Mouse (Mus musculus) stomach, postnatal 0 days (tissue): ENCODE data around the gene Mast4. TPM values are rescaled to one million over a fixed set of nuclear protein-coding genes. Genes with fewer than 3 reads are reported as not detected.

Experiments used
- ATAC-seq: fragments of 200-750 bp; cut with Nextera tagmentation; 2 replicates; pipeline ENCODE4 v1.8.0; 2017; ENCODE audit not compliant: low FRiP score, low TSS enrichment
- DNase-seq: peaks from one replicate; pipeline ENCODE4 v3.0.0-alpha.2; 2016; ENCODE audit warnings: low spot score
- H3K27ac ChIP-seq: fragments of 300-500 bp; sonication (generic); replicated peaks from 2 replicates; pipeline ENCODE4 v1.5.1; 2014; ENCODE audit warnings: mild to moderate bottlenecking, control low read depth
- H3K27me3 ChIP-seq: fragments of 300-500 bp; sonication (generic); 2 replicates; pipeline ENCODE4 v1.6.1; 2014; ENCODE audit warnings: low read length; ENCODE audit not compliant: control insufficient read depth, insufficient read depth
- H3K36me3 ChIP-seq: fragments of 300-500 bp; sonication (generic); 2 replicates; pipeline ENCODE4 v1.6.1; 2014; ENCODE audit warnings: low read length, mixed read lengths; ENCODE audit not compliant: control insufficient read depth, insufficient read depth
- H3K4me1 ChIP-seq: fragments of 300-500 bp; sonication (generic); replicated peaks from 2 replicates; pipeline ENCODE4 v1.6.1; 2014; ENCODE audit warnings: antibody characterized with exemption; ENCODE audit not compliant: control insufficient read depth, insufficient read depth
- H3K4me2 ChIP-seq: fragments of 300-500 bp; sonication (generic); replicated peaks from 2 replicates; pipeline ENCODE4 v1.6.1; 2014; ENCODE audit warnings: low read depth, mild to moderate bottlenecking, control low read depth, moderate library complexity
- H3K4me3 ChIP-seq: fragments of 300-500 bp; sonication (generic); 2 replicates; pipeline ENCODE4 v1.5.1; 2014; ENCODE audit warnings: low read depth, low read length, control low read depth
- H3K9ac ChIP-seq: fragments of 300-500 bp; sonication (generic); 2 replicates; pipeline ENCODE4 v1.6.1; 2014; ENCODE audit warnings: mild to moderate bottlenecking, low read length, control low read depth, mixed read lengths
- H3K9me3 ChIP-seq: fragments of 300-500 bp; sonication (generic); 2 replicates; pipeline ENCODE4 v1.6.1; 2016; ENCODE audit warnings: low read length; ENCODE audit not compliant: control insufficient read depth
- CTCF ChIP-seq: IDR thresholded peaks from 2 replicates; pipeline ENCODE4 v1.5.1; 2016; ENCODE audit warnings: antibody characterized with exemption, low read depth, mild to moderate bottlenecking, moderate library complexity
- EP300 ChIP-seq: optimal IDR thresholded peaks from 2 replicates; pipeline ENCODE3; 2016; ENCODE audit warnings: antibody characterized with exemption
- WGBS: fragments of 180-500 bp; shearing (Covaris S2); extraction: QIAGEN DNeasy Blood & Tissue Kit; methylation state at CpG from one replicate; pipeline ENCODE4 v1.1.7; 2014; 5-methylcytosine and 5-hydroxymethylcytosine counted together
- polyA plus RNA-seq: library from polyadenylated mRNA; unstranded; fragments of >200 nt; fragmentation: Nextera tagmentation; extraction: Ambion mirVana; gene quantifications from 2 replicates; pipeline ENCODE4 v1.2.1, GENCODE M21; 2015

Mast4 gene
- polyA plus RNA-seq, 1 experiment from 2014 or later: 18.2 TPM

- Histone ChIP-seq H3K4me1 (no peaks in the 10 kb centered on the region), H3K9me3 (no peaks in the 10 kb centered on the region), H3K9ac (no peak overlapping the region), H3K36me3 (no peaks in the 10 kb centered on the region), H3K4me3 (no peak overlapping the region), H3K27ac (no peak overlapping the region), H3K4me2 (no peak overlapping the region), H3K27me3 (no peaks in the 10 kb centered on the region)
- 52% methylated on average over 7 of the region's 7 CpGs for WGBS
- DNase-seq: no peak
- ATAC-seq: no peak
- TF ChIP-seq EP300 (no peak), CTCF (no peak)
Observed at GRCm38 (mm10) chr13:103000891-103001290, 333.4 kb downstream of the Mast4 start.

- TF ChIP-seq EP300 (no peak), CTCF (no peak)
- H3K4me1 ChIP-seq: no peaks in the 10 kb centered on the region
- no peak overlapping the region for H3K4me2 ChIP-seq
- no peaks in the 10 kb centered on the region for H3K9me3 ChIP-seq
- ATAC-seq: no peak
- no peaks in the 10 kb centered on the region for H3K36me3 ChIP-seq
- no peak for DNase-seq
- WGBS: 81% methylated on average over 11 of the region's 11 CpGs
- no peaks in the 10 kb centered on the region for H3K27me3 ChIP-seq
- no peak overlapping the region for H3K4me3 ChIP-seq
- H3K9ac ChIP-seq: no peak overlapping the region
- no peak overlapping the region for H3K27ac ChIP-seq
Observed at GRCm38 (mm10) chr13:102994098-102994497, 340.2 kb downstream of the Mast4 start.

- no peak overlapping the region for H3K4me3 ChIP-seq
- no peaks in the 10 kb centered on the region for H3K36me3 ChIP-seq
- ATAC-seq (no peak), DNase-seq (no peak)
- whole genome bisulfite sequencing: 91% methylated on average over 7 of the region's 7 CpGs
- no peak overlapping the region for H3K4me2 ChIP-seq
- H3K4me1 ChIP-seq: no peaks in the 10 kb centered on the region
- no peaks in the 10 kb centered on the region for H3K9me3 ChIP-seq
- H3K27me3 ChIP-seq: no peaks in the 10 kb centered on the region
- no peak overlapping the region for H3K27ac ChIP-seq
- no peak overlapping the region for H3K9ac ChIP-seq
- no peak for TF ChIP-seq CTCF
- no peak for TF ChIP-seq EP300
Observed at GRCm38 (mm10) chr13:102992680-102993423, 341.4 kb downstream of the Mast4 start.

GRCm38 (mm10) chr13:102991928-102992327 is 342.4 kb downstream of the Mast4 start:
- no peaks in the 10 kb centered on the region for H3K36me3 ChIP-seq
- no peaks in the 10 kb centered on the region for H3K27me3 ChIP-seq
- no peak overlapping the region for H3K4me3 ChIP-seq
- ATAC-seq (no peak), DNase-seq (no peak)
- no peaks in the 10 kb centered on the region for H3K4me1 ChIP-seq
- TF ChIP-seq EP300 (no peak), CTCF (no peak)
- no peaks in the 10 kb centered on the region for H3K9me3 ChIP-seq
- H3K4me2 ChIP-seq: no peak overlapping the region
- 28% methylated on average over 11 of the region's 11 CpGs for WGBS
- no peak overlapping the region for H3K27ac ChIP-seq
- H3K9ac ChIP-seq: no peak overlapping the region

- H3K27ac ChIP-seq: no peak overlapping the region
- no peak overlapping the region for H3K4me3 ChIP-seq
- no peaks in the 10 kb centered on the region for H3K36me3 ChIP-seq
- no peak for ATAC-seq
- no peaks in the 10 kb centered on the region for H3K27me3 ChIP-seq
- TF ChIP-seq EP300 (no peak), CTCF (no peak)
- no peaks in the 10 kb centered on the region for H3K4me1 ChIP-seq
- 88% methylated on average over 7 of the region's 7 CpGs for WGBS
- no peak overlapping the region for H3K9ac ChIP-seq
- no peaks in the 10 kb centered on the region for H3K9me3 ChIP-seq
- no peak overlapping the region for H3K4me2 ChIP-seq
- DNase-seq: no peak
Observed at GRCm38 (mm10) chr13:102991196-102991595, 343.1 kb downstream of the Mast4 start.

GRCm38 (mm10) chr13:102990085-102990484 is 344.2 kb downstream of the Mast4 start:
- H3K9ac ChIP-seq: no peak overlapping the region
- H3K4me3 ChIP-seq: no peak overlapping the region
- 40% methylated on average over 1 of the region's 1 CpGs for WGBS
- no peak overlapping the region for H3K4me2 ChIP-seq
- ATAC-seq (no peak), DNase-seq (no peak)
- H3K27me3 ChIP-seq: no peaks in the 10 kb centered on the region
- H3K9me3 ChIP-seq: no peaks in the 10 kb centered on the region
- H3K27ac ChIP-seq: no peak overlapping the region
- TF ChIP-seq CTCF: no peak
- no peak for TF ChIP-seq EP300
- no peaks in the 10 kb centered on the region for H3K4me1 ChIP-seq
- no peaks in the 10 kb centered on the region for H3K36me3 ChIP-seq
